ENCODE assay signal across 8 mouse cellular contexts in genomic region chr2:154354000-154354425, GRCm38 (mm10). TPM values are rescaled to one million over a fixed set of nuclear protein-coding genes. Genes with fewer than 3 reads are reported as not detected.
A peak's percentile ranks its signal among the peaks of the same experiment; 100 is the strongest.
DNase-seq lines count a peak whose midpoint lies in the region; ATAC-seq and TF ChIP-seq lines count a peak whose summit lies in the region.
"Not testable (repeated sequence)": the region's sequence is repeated elsewhere in the genome, so short reads cannot be mapped to it uniquely, and the experiment has no call there.

No protein-coding gene starts in this region.

- not testable (repeated sequence) for TF ChIP-seq CTCF in cortical plate, adult 2 months (IDR thresholded peaks at IDR 0.05; ENCODE audit: extremely low read depth, insufficient read depth, low read length)
- TF ChIP-seq CTCF in lung, postnatal 0 days (IDR thresholded peaks at IDR 0.05): 0 out of 2 replicates have a peak, but pooled peaks have one; percentile 1

- H3K9ac ChIP-seq in forebrain, embryonic 12.5 days: peak overlapping the region; percentile 36; the same call in 1 of the 2 replicates
- H3K9ac ChIP-seq in heart, embryonic 15.5 days: 0 out of 2 replicates have a peak overlapping the region, but pooled peaks have one; percentile 3
- not testable (repeated sequence) for H3K9ac ChIP-seq in intestine, embryonic 15.5 days; limb, embryonic 15.5 days
- peak overlapping the region; percentile 40; the same call in 1 of the 2 replicates for H3K9ac ChIP-seq in lung, postnatal 0 days (replicated peaks; ENCODE audit: low read depth)
- 0 out of 2 replicates have a peak overlapping the region, but pooled peaks have one; percentile 26 for H3K9ac ChIP-seq in neural tube, embryonic 12.5 days

- peak; percentile 36; the same call in 1 of the 2 replicates for ATAC-seq in forebrain, embryonic 12.5 days (ENCODE audit: low FRiP score)
- ATAC-seq in heart, embryonic 15.5 days (replicated peaks; ENCODE audit: insufficient number of reproducible peaks, insufficient read depth, low FRiP score, low read depth); limb, embryonic 15.5 days (ENCODE audit: insufficient number of reproducible peaks, low FRiP score, low TSS enrichment, low read depth); neural tube, embryonic 12.5 days (ENCODE audit: low FRiP score, low read depth): not testable (repeated sequence)
- peak; percentile 53; the same call in 1 of the 2 replicates for ATAC-seq in intestine, embryonic 15.5 days
- ATAC-seq in lung, postnatal 0 days: peak; percentile 58

- H3K27me3 ChIP-seq in forebrain, embryonic 12.5 days; heart, embryonic 15.5 days; intestine, embryonic 15.5 days (replicated peaks); limb, embryonic 15.5 days; lung, postnatal 0 days (replicated peaks; ENCODE audit: insufficient read depth, low read length); neural tube, embryonic 12.5 days (replicated peaks): not testable (repeated sequence)

- H3K4me1 ChIP-seq in cortical plate, adult 2 months (ENCODE audit: control insufficient read depth, insufficient read depth, low read length); forebrain, embryonic 12.5 days; heart, embryonic 15.5 days (replicated peaks); intestine, embryonic 15.5 days (replicated peaks); limb, embryonic 15.5 days; lung, postnatal 0 days (ENCODE audit: insufficient read depth, low read depth, low read length); neural tube, embryonic 12.5 days: not testable (repeated sequence)

- peak overlapping the region; percentile 41 for H3K4me3 ChIP-seq in cortical plate, adult 2 months (ENCODE audit: insufficient read depth, low read length)
- H3K4me3 ChIP-seq in forebrain, embryonic 12.5 days (replicated peaks): peak overlapping the region; percentile 33
- peak overlapping the region; percentile 37 for H3K4me3 ChIP-seq in heart, embryonic 15.5 days
- H3K4me3 ChIP-seq in intestine, embryonic 15.5 days (replicated peaks): peak overlapping the region; percentile 33
- peak overlapping the region; percentile 31 for H3K4me3 ChIP-seq in limb, embryonic 15.5 days
- H3K4me3 ChIP-seq in lung, postnatal 0 days (ENCODE audit: low read depth, low read length): peak overlapping the region; percentile 31
- H3K4me3 ChIP-seq in neural tube, embryonic 12.5 days: peak overlapping the region; percentile 21

- TF ChIP-seq EP300 in lung, postnatal 0 days (IDR thresholded peaks at IDR 0.05): not testable (repeated sequence)

- H3K9me3 ChIP-seq in forebrain, embryonic 12.5 days; heart, embryonic 15.5 days (replicated peaks); intestine, embryonic 15.5 days; limb, embryonic 15.5 days; lung, postnatal 0 days (ENCODE audit: low read length); neural tube, embryonic 12.5 days: not testable (repeated sequence)

- H3K27ac ChIP-seq in cortical plate, adult 2 months (ENCODE audit: insufficient read depth, low read length); forebrain, embryonic 12.5 days; intestine, embryonic 15.5 days; limb, embryonic 15.5 days; neural tube, embryonic 12.5 days: not testable (repeated sequence)
- peak overlapping the region; percentile 21 for H3K27ac ChIP-seq in heart, embryonic 15.5 days
- H3K27ac ChIP-seq in lung, postnatal 0 days (ENCODE audit: low read length): peak overlapping the region; percentile 62

- peaks cover 15% of the 10 kb centered on the region for H3K36me3 ChIP-seq in forebrain, embryonic 12.5 days (replicated peaks)
- peaks cover 32% of the 10 kb centered on the region for H3K36me3 ChIP-seq in heart, embryonic 15.5 days
- H3K36me3 ChIP-seq in intestine, embryonic 15.5 days; lung, postnatal 0 days (ENCODE audit: insufficient read depth, low read length): not testable (repeated sequence)
- peaks cover 32% of the 10 kb centered on the region for H3K36me3 ChIP-seq in limb, embryonic 15.5 days
- H3K36me3 ChIP-seq in neural tube, embryonic 12.5 days: peaks cover 21% of the 10 kb centered on the region; the same call in 1 of the 2 replicates

- H3K4me2 ChIP-seq in forebrain, embryonic 12.5 days: peak overlapping the region; percentile 35
- H3K4me2 ChIP-seq in heart, embryonic 15.5 days: peak overlapping the region; percentile 43
- H3K4me2 ChIP-seq in intestine, embryonic 15.5 days (replicated peaks): peak overlapping the region; percentile 33
- H3K4me2 ChIP-seq in limb, embryonic 15.5 days: peak overlapping the region; percentile 26; the same call in 1 of the 2 replicates
- H3K4me2 ChIP-seq in lung, postnatal 0 days (replicated peaks; ENCODE audit: low read depth, low read length): peak overlapping the region; percentile 32; the same call in 1 of the 2 replicates
- peak overlapping the region; percentile 43 for H3K4me2 ChIP-seq in neural tube, embryonic 12.5 days (replicated peaks)

- DNase-seq in lung, postnatal 0 days (ENCODE audit: low spot score): not testable (repeated sequence)
- peak; percentile 4 for DNase-seq in thymus, postnatal 0 days (ENCODE audit: low spot score)

- WGBS in forebrain, embryonic 12.5 days: 67% methylated on average over 15 of the region's 19 CpGs
- 67% methylated on average over 16 of the region's 19 CpGs for WGBS in heart, embryonic 15.5 days
- WGBS in intestine, embryonic 15.5 days: 76% methylated on average over 16 of the region's 19 CpGs
- 80% methylated on average over 16 of the region's 19 CpGs for WGBS in limb, embryonic 15.5 days
- 79% methylated on average over 14 of the region's 19 CpGs for WGBS in lung, postnatal 0 days
- 82% methylated on average over 16 of the region's 19 CpGs for WGBS in neural tube, embryonic 12.5 days

- not testable (repeated sequence) for TF ChIP-seq POLR2A in cortical plate, adult 2 months (IDR thresholded peaks at IDR 0.05; ENCODE audit: extremely low read depth, insufficient read depth, low read length)

RNA-seq across cellular contexts. Expression of gene Cdk5rap1, which starts 18.8 kb away (rescaled TPM):
- polyA plus RNA-seq in cortical plate, adult 2 months (2012; rRNA removed): 14.9 and 17.7 TPM in 2 replicates
- polyA plus RNA-seq in forebrain, embryonic 12.5 days (2016; fragmentation: Nextera tagmentation; extraction: Ambion mirVana): 12.8 and 15.2 TPM in 2 replicates
- polyA plus RNA-seq in heart, embryonic 15.5 days (2015; fragmentation: Nextera tagmentation; extraction: Ambion mirVana): 13.6 and 14.8 TPM in 2 replicates
- 16.9 and 18.1 TPM in 2 replicates for polyA plus RNA-seq in intestine, embryonic 15.5 days (2015; fragmentation: Nextera tagmentation; extraction: Ambion mirVana)
- 15.9 and 18.1 TPM in 2 replicates for polyA plus RNA-seq in limb, embryonic 15.5 days (2015; fragmentation: Nextera tagmentation; extraction: Ambion mirVana)
- polyA plus RNA-seq in lung, postnatal 0 days (2015; fragmentation: Nextera tagmentation; extraction: Ambion mirVana): 5.6 and 18.9 TPM in 2 replicates
- polyA plus RNA-seq in neural tube, embryonic 12.5 days (2016; fragmentation: Nextera tagmentation; extraction: Ambion mirVana): 15.2 and 15.7 TPM in 2 replicates
- 36.8 and 56.8 TPM in 2 replicates for polyA plus RNA-seq in thymus, postnatal 0 days (2015; fragmentation: Nextera tagmentation; extraction: Ambion mirVana)

RNA-seq across cellular contexts. Expression of gene Bpifb9b, which starts 47.0 kb away (rescaled TPM):
- polyA plus RNA-seq in cortical plate, adult 2 months (2012; rRNA removed): not detected in 2 replicates
- not detected in 2 replicates for polyA plus RNA-seq in forebrain, embryonic 12.5 days (2016; fragmentation: Nextera tagmentation; extraction: Ambion mirVana)
- not detected in 2 replicates for polyA plus RNA-seq in heart, embryonic 15.5 days (2015; fragmentation: Nextera tagmentation; extraction: Ambion mirVana)
- polyA plus RNA-seq in intestine, embryonic 15.5 days (2015; fragmentation: Nextera tagmentation; extraction: Ambion mirVana): not detected in 2 replicates
- polyA plus RNA-seq in limb, embryonic 15.5 days (2015; fragmentation: Nextera tagmentation; extraction: Ambion mirVana): not detected in 2 replicates
- not detected in 2 replicates for polyA plus RNA-seq in lung, postnatal 0 days (2015; fragmentation: Nextera tagmentation; extraction: Ambion mirVana)
- polyA plus RNA-seq in neural tube, embryonic 12.5 days (2016; fragmentation: Nextera tagmentation; extraction: Ambion mirVana): not detected in 2 replicates
- polyA plus RNA-seq in thymus, postnatal 0 days (2015; fragmentation: Nextera tagmentation; extraction: Ambion mirVana): 0.31 and 0.42 TPM in 2 replicates

RNA-seq across cellular contexts. Expression of gene Snta1, which starts 53.9 kb away (rescaled TPM):
- polyA plus RNA-seq in cortical plate, adult 2 months (2012; rRNA removed): 36.2 and 37.7 TPM in 2 replicates
- polyA plus RNA-seq in forebrain, embryonic 12.5 days (2016; fragmentation: Nextera tagmentation; extraction: Ambion mirVana): 3.9 and 4.2 TPM in 2 replicates
- 53.2 and 54.3 TPM in 2 replicates for polyA plus RNA-seq in heart, embryonic 15.5 days (2015; fragmentation: Nextera tagmentation; extraction: Ambion mirVana)
- polyA plus RNA-seq in intestine, embryonic 15.5 days (2015; fragmentation: Nextera tagmentation; extraction: Ambion mirVana): 4.6 and 5.0 TPM in 2 replicates
- polyA plus RNA-seq in limb, embryonic 15.5 days (2015; fragmentation: Nextera tagmentation; extraction: Ambion mirVana): 10.2 and 14.5 TPM in 2 replicates
- polyA plus RNA-seq in lung, postnatal 0 days (2015; fragmentation: Nextera tagmentation; extraction: Ambion mirVana): 7.7 and 8.0 TPM in 2 replicates
- polyA plus RNA-seq in neural tube, embryonic 12.5 days (2016; fragmentation: Nextera tagmentation; extraction: Ambion mirVana): 7.3 and 8.6 TPM in 2 replicates
- 2.6 TPM in 2 replicates for polyA plus RNA-seq in thymus, postnatal 0 days (2015; fragmentation: Nextera tagmentation; extraction: Ambion mirVana)
